25 mouse cellular contexts compared by ENCODE assay signal in genomic region chr19:21384231-21384630, GRCm38 (mm10).
DNase-seq lines count a peak whose midpoint lies in the region; ATAC-seq and TF ChIP-seq lines count a peak whose summit lies in the region.
"Had no signal": no experiment of that assay in that cellular context is flagged by ENCODE, and none has a peak within 500 bp of the region (broad histone marks: within the 10 kb centered on the region; RNA-seq: fewer than 3 reads in every experiment).

No protein-coding gene starts in this region.

- H3K79me2 ChIP-seq in heart, adult 2 months (replicated peaks; ENCODE audit: control insufficient read depth, insufficient read depth, low read length): no peaks in the 10 kb centered on the region
- H3K79me2 ChIP-seq in CH12.LX (replicated peaks; ENCODE audit: control insufficient read depth, extremely low read depth, insufficient read depth, poor library complexity, severe bottlenecking): no peaks in the 10 kb centered on the region

- H3K4me1 ChIP-seq in heart, adult 2 months (ENCODE audit: control insufficient read depth, insufficient read depth, low read length): peaks cover 5% of the 10 kb centered on the region
- H3K4me1 ChIP-seq in CH12.LX (ENCODE audit: control insufficient read depth in 1 of 2, insufficient read depth in 2 of 2): peaks cover 5 to 32% of the 10 kb centered on the region in 2 experiments
- H3K4me1 ChIP-seq in bone marrow, adult 2 months (ENCODE audit: control insufficient read depth, insufficient read depth, low read length): peaks cover 2% of the 10 kb centered on the region; the same call in 1 of the 2 replicates
- no peaks in the 10 kb centered on the region for H3K4me1 ChIP-seq in kidney, embryonic 16.5 days (ENCODE audit: insufficient read depth, low read length)
- H3K4me1 ChIP-seq: forebrain, embryonic 10.5 days; forebrain, embryonic 13.5 days; heart, embryonic 12.5 days; heart, embryonic 15.5 days; hindbrain, embryonic 12.5 days; hindbrain, embryonic 15.5 days; intestine, embryonic 15.5 days had no signal

- TF ChIP-seq EP300 in heart, adult 2 months (IDR thresholded peaks at IDR 0.05; ENCODE audit: insufficient read depth, low read depth, low read length): no peak
- TF ChIP-seq EP300 in CH12.LX (IDR thresholded peaks at IDR 0.05; ENCODE audit: low read length): no peak

- H3K9ac ChIP-seq in heart, adult 2 months (ENCODE audit: low read depth, low read length): no peak overlapping the region
- H3K9ac ChIP-seq in CH12.LX (ENCODE audit: insufficient read depth, low read depth): no peak overlapping the region
- no peak overlapping the region for H3K9ac ChIP-seq in kidney, embryonic 16.5 days (replicated peaks; ENCODE audit: low read length)
- H3K9ac ChIP-seq: forebrain, embryonic 13.5 days; heart, embryonic 12.5 days; heart, embryonic 15.5 days; hindbrain, embryonic 12.5 days; hindbrain, embryonic 15.5 days; intestine, embryonic 15.5 days had no signal

- no peak for TF ChIP-seq RAD21 in CH12.LX (IDR thresholded peaks at IDR 0.05; ENCODE audit: low read depth, low read length)

- H3K27me3 ChIP-seq in heart, adult 2 months (ENCODE audit: control insufficient read depth, insufficient read depth, low read length): no peaks in the 10 kb centered on the region
- no peaks in the 10 kb centered on the region for H3K27me3 ChIP-seq in CH12.LX (replicated peaks)
- H3K27me3 ChIP-seq in kidney, embryonic 16.5 days (ENCODE audit: insufficient read depth, low read length): no peaks in the 10 kb centered on the region
- H3K27me3 ChIP-seq: forebrain, embryonic 13.5 days; heart, embryonic 12.5 days; heart, embryonic 15.5 days; hindbrain, embryonic 12.5 days; hindbrain, embryonic 15.5 days; intestine, embryonic 15.5 days had no signal

- dilution Hi-C loops in CH12.LX (cut with MboI; ENCODE audit: extremely low pct_ligation_motif_present, extremely low pct_unique_long_range_greater_than_20kb, low sequenced_read_pairs): no loop called here

- no peaks in the 10 kb centered on the region; the same call in none of the 2 replicates for H3K36me3 ChIP-seq in heart, adult 2 months (ENCODE audit: control insufficient read depth, insufficient read depth, low read length)
- no peaks in the 10 kb centered on the region for H3K36me3 ChIP-seq in CH12.LX (replicated peaks in 1 of 2; ENCODE audit: control insufficient read depth in 1 of 2, insufficient read depth in 1 of 2, low read length in 1 of 2)
- no peaks in the 10 kb centered on the region for H3K36me3 ChIP-seq in kidney, embryonic 16.5 days (ENCODE audit: insufficient read depth, low read length)
- H3K36me3 ChIP-seq: forebrain, embryonic 10.5 days; heart, embryonic 12.5 days; heart, embryonic 15.5 days; hindbrain, embryonic 12.5 days; hindbrain, embryonic 15.5 days; intestine, embryonic 15.5 days had no signal

- DNase-seq in heart, adult 2 months: peak; percentile 28 to 29
- no peak for DNase-seq in heart, postnatal 25 days (ENCODE audit: low spot score)
- DNase-seq in CH12.LX (ENCODE audit: extremely low read depth): peak; percentile 12
- DNase-seq: adrenal gland, postnatal 10 days; adrenal gland, postnatal 36 days; cerebellum, adult 11-12 months; cerebellum, adult 9-10 months; cerebellum, postnatal 14 days; gastrocnemius, postnatal 36 days; heart, postnatal 14 days; kidney, adult 18-20 months had no signal

- H3K27ac ChIP-seq in heart, adult 2 months: peak overlapping the region; percentile 89
- H3K27ac ChIP-seq in CH12.LX (ENCODE audit: insufficient read depth, low read depth): no peak overlapping the region
- peak overlapping the region; percentile 85 for H3K27ac ChIP-seq in bone marrow, adult 2 months (ENCODE audit: control insufficient read depth, insufficient read depth, low read depth, low read length, poor library complexity)
- H3K27ac ChIP-seq in kidney, embryonic 16.5 days (ENCODE audit: low read length): no peak overlapping the region
- H3K27ac ChIP-seq: forebrain, embryonic 10.5 days; forebrain, embryonic 13.5 days; heart, embryonic 15.5 days; hindbrain, embryonic 12.5 days; hindbrain, embryonic 15.5 days; intestine, embryonic 15.5 days had no signal

- WGBS in heart, adult 2 months: 44% methylated on average over 3 of the region's 3 CpGs
- 71% methylated on average over 3 of the region's 3 CpGs for WGBS in bone marrow, adult 2 months
- 85% methylated on average over 3 of the region's 3 CpGs for WGBS in kidney, embryonic 16.5 days

- in situ Hi-C loops in CH12.LX (cut with MboI; ENCODE audit: low pct_ligation_motif_present, low pct_unique_long_range_greater_than_20kb, low sequenced_read_pairs): loop anchor here (5.0 kb wide), 1 partner anchor 178 kb away; no protein-coding TSS in a partner anchor

- H3K4me2 ChIP-seq in CH12.LX (ENCODE audit: insufficient read depth, low read depth, poor library complexity, severe bottlenecking): no peak overlapping the region
- no peak overlapping the region for H3K4me2 ChIP-seq in kidney, embryonic 16.5 days (replicated peaks; ENCODE audit: low read depth, low read length)
- H3K4me2 ChIP-seq: forebrain, embryonic 13.5 days; heart, embryonic 12.5 days; heart, embryonic 15.5 days; hindbrain, embryonic 12.5 days; hindbrain, embryonic 15.5 days; intestine, embryonic 15.5 days had no signal

- TF ChIP-seq CTCF in heart, adult 2 months (IDR thresholded peaks at IDR 0.05): no peak
- TF ChIP-seq CTCF in CH12.LX (conservative IDR thresholded peaks at IDR 0.05 in 1 of 2, IDR thresholded peaks at IDR 0.05 in 1 of 2; ENCODE audit: low read depth in 2 of 2, low read length in 2 of 2): no peak
- TF ChIP-seq CTCF in bone marrow, adult 2 months (IDR thresholded peaks at IDR 0.05; ENCODE audit: control insufficient read depth, insufficient read depth, low read length): no peak

- no peak for TF ChIP-seq POLR2A in heart, adult 2 months (IDR thresholded peaks at IDR 0.05; ENCODE audit: insufficient read depth, low read depth, low read length)
- TF ChIP-seq POLR2A in CH12.LX (IDR thresholded peaks at IDR 0.05; ENCODE audit: low read depth, low read length): no peak
- no peak for TF ChIP-seq POLR2A in bone marrow, adult 2 months (IDR thresholded peaks at IDR 0.05; ENCODE audit: borderline replicate concordance, control insufficient read depth, low read depth, low read length)

- peak overlapping the region; percentile 6; the same call in 1 of the 2 replicates for H3K4me3 ChIP-seq in heart, adult 2 months
- no peak overlapping the region for H3K4me3 ChIP-seq in CH12.LX (replicated peaks in 1 of 3; ENCODE audit: low read depth in 2 of 3, low read length in 2 of 3, poor library complexity in 1 of 3)
- H3K4me3 ChIP-seq in bone marrow, adult 2 months (replicated peaks; ENCODE audit: control insufficient read depth, low read depth, low read length): no peak overlapping the region
- no peak overlapping the region for H3K4me3 ChIP-seq in kidney, embryonic 16.5 days (ENCODE audit: low read length)
- H3K4me3 ChIP-seq: forebrain, embryonic 10.5 days; forebrain, embryonic 13.5 days; heart, embryonic 12.5 days; heart, embryonic 15.5 days; hindbrain, embryonic 12.5 days; hindbrain, embryonic 15.5 days; intestine, embryonic 15.5 days had no signal

- intact Hi-C loops in heart, adult 2 months (cut with DNase I): no loop called here
- intact Hi-C loops in heart, postnatal 25 days (cut with DNase I): loop anchor here (10.0 kb wide), 1 partner anchor 501 kb away; no protein-coding TSS in a partner anchor

- ATAC-seq in megakaryocyte progenitor cell, adult 5-6 weeks (replicated peaks; ENCODE audit: poor library complexity): peak; percentile 9; the same call in 1 of the 2 replicates
- ATAC-seq in frontal cortex, adult (ENCODE audit: low TSS enrichment): no peak
- no peak for ATAC-seq in kidney, embryonic 16.5 days (ENCODE audit: low FRiP score, low TSS enrichment)
- ATAC-seq: CD4-positive, CD25-positive, alpha-beta regulatory T cell, adult 4 months; forebrain, embryonic 13.5 days; forebrain, embryonic 16.5 days; intestine, embryonic 15.5 days; Patski had no signal

- peaks cover 2% of the 10 kb centered on the region for H3K9me3 ChIP-seq in CH12.LX (replicated peaks; ENCODE audit: low read length)
- H3K9me3 ChIP-seq in kidney, embryonic 16.5 days (ENCODE audit: low read length): no peaks in the 10 kb centered on the region
- H3K9me3 ChIP-seq: forebrain, embryonic 10.5 days; forebrain, embryonic 13.5 days; heart, embryonic 12.5 days; heart, embryonic 15.5 days; hindbrain, embryonic 12.5 days; hindbrain, embryonic 15.5 days; intestine, embryonic 15.5 days had no signal

TF ChIP-seq in CH12.LX, 34 proteins besides CTCF, POLR2A, EP300 and RAD21:
- TF ChIP-seq NELFE (IDR thresholded peaks at IDR 0.05; ENCODE audit: low read depth, low read length) (no peak), MEF2A (IDR thresholded peaks at IDR 0.05; ENCODE audit: borderline replicate concordance, low read depth, low read length) (no peak), MAFK (IDR thresholded peaks at IDR 0.05; ENCODE audit: insufficient replicate concordance, low read length) (no peak), NRF1 (IDR thresholded peaks at IDR 0.05; ENCODE audit: low read depth, low read length) (no peak), HCFC1 (IDR thresholded peaks at IDR 0.05; ENCODE audit: low read depth, low read length) (no peak), MAZ (IDR thresholded peaks at IDR 0.05; ENCODE audit: low read depth, low read length) (no peak), CHD1 (IDR thresholded peaks at IDR 0.05; ENCODE audit: low read depth, low read length) (no peak), IRF4 (IDR thresholded peaks at IDR 0.05; ENCODE audit: low read depth, low read length) (no peak), RCOR1 (conservative IDR thresholded peaks at IDR 0.05; ENCODE audit: low read depth, low read length) (no peak), KAT2A (IDR thresholded peaks at IDR 0.05; ENCODE audit: insufficient replicate concordance, low read length) (no peak), ZMIZ1 (IDR thresholded peaks at IDR 0.05; ENCODE audit: low read depth, low read length) (no peak), ELF1 (IDR thresholded peaks at IDR 0.05; ENCODE audit: low read depth, low read length) (no peak), GABPA (IDR thresholded peaks at IDR 0.05; ENCODE audit: insufficient replicate concordance, low read depth, low read length) (no peak), SMC3 (IDR thresholded peaks at IDR 0.05; ENCODE audit: low read depth, low read length) (no peak), USF1 (IDR thresholded peaks at IDR 0.05; ENCODE audit: low read depth, low read length) (no peak)

Comparison
In these comparisons a context has a peak if more than half of its experiments do, and no peak if none do; other contexts are left out.
1. H3K27ac ChIP-seq: peak in heart, adult 2 months (single experiment) and bone marrow, adult 2 months (single experiment); none in CH12.LX (single experiment) and kidney, embryonic 16.5 days (single experiment).